In the genomic region with DNA sequence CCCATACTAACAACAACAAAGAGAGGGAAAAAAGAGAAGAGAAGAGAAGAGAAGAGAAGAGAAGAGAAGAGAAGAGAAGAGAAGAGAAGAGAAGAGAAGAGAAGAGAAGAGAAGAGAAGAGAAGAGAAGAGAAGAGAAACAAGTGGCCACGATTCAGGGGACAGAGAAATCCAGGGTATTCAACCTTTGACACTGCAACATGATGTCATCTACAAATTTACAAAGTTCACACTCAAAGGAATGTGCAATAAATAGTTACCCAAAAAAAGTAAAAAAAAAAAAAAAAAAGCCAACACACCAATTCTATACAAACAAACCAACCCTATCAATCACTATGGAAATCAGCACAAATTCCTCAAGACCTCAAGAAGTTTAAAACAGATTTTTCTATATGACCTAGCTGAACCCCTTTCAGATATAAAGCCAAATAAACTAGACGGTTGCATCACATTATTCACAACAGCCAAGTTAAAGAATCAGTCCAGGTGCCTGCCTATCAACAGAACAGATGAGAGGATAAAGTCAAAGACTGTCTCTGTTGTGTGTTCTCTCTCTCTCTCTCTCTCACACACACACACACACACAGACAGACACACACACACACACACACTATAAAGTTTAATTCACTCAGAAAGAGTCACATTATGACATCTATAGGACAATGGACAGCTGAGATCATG, we compare ENCODE assay signal across 23 mouse cellular contexts.
DNase-seq lines count a peak whose midpoint lies in the region; ATAC-seq and TF ChIP-seq lines count a peak whose summit lies in the region.
"Had no signal": no experiment of that assay in that cellular context is flagged by ENCODE, and none has a peak within 500 bp of the region (broad histone marks: within the 10 kb centered on the region; RNA-seq: fewer than 3 reads in every experiment).

No protein-coding gene starts in this region.

- no peak for DNase-seq in liver
- DNase-seq in NIH3T3 (ENCODE audit: low read depth): peak; percentile 35
- DNase-seq in retina, postnatal 1 day: no peak
- DNase-seq: adrenal gland, adult 8-10 months; adrenal gland, postnatal 14 days; adrenal gland, postnatal 36 days; cerebellum, adult 11-12 months; cerebellum, adult 2 months; cerebellum, adult 9-10 months; cerebellum, postnatal 10 days; cerebellum, postnatal 25 days; embryo, embryonic 11 days had no signal

- H3K4me3 ChIP-seq in liver, embryonic 16.5 days (ENCODE audit: low read depth, low read length): no peak overlapping the region
- no peak overlapping the region for H3K4me3 ChIP-seq in cortical plate, adult 2 months (ENCODE audit: insufficient read depth, low read length)
- H3K4me3 ChIP-seq: embryonic facial prominence, embryonic 13.5 days; embryonic facial prominence, embryonic 15.5 days; erythroblast, embryonic 14.5 days; forebrain, embryonic 10.5 days; forebrain, embryonic 12.5 days had no signal

- H3K9ac ChIP-seq in liver, embryonic 16.5 days (ENCODE audit: low read depth, low read length): no peak overlapping the region
- H3K9ac ChIP-seq: embryonic facial prominence, embryonic 13.5 days; embryonic facial prominence, embryonic 15.5 days; forebrain, embryonic 12.5 days had no signal

- peak overlapping the region; percentile 60; the same call in 1 of the 2 replicates for H3K27ac ChIP-seq in liver, embryonic 16.5 days (ENCODE audit: low read length)
- H3K27ac ChIP-seq in cortical plate, adult 2 months (ENCODE audit: insufficient read depth, low read length): 0 out of 2 replicates have a peak overlapping the region, but pooled peaks have one; percentile 46
- H3K27ac ChIP-seq: embryonic facial prominence, embryonic 13.5 days; embryonic facial prominence, embryonic 15.5 days; forebrain, embryonic 10.5 days; forebrain, embryonic 12.5 days had no signal

- H3K9me3 ChIP-seq in liver, embryonic 16.5 days (replicated peaks; ENCODE audit: control insufficient read depth, low read length): no peaks in the 10 kb centered on the region
- H3K9me3 ChIP-seq: embryonic facial prominence, embryonic 13.5 days; embryonic facial prominence, embryonic 15.5 days; forebrain, embryonic 10.5 days; forebrain, embryonic 12.5 days had no signal

- no peak for TF ChIP-seq POLR2A in cortical plate, adult 2 months (IDR thresholded peaks at IDR 0.05; ENCODE audit: extremely low read depth, insufficient read depth, low read length)

- 0 out of 2 replicates have a peak, but pooled peaks have one; percentile 22 for ATAC-seq in liver, embryonic 16.5 days (ENCODE audit: low read depth)
- ATAC-seq: activated CD4-positive, CD25-positive, alpha-beta regulatory T cell, adult 4 months; forebrain, embryonic 14.5 days; forebrain, embryonic 16.5 days; Patski had no signal

- H3K4me1 ChIP-seq in liver, embryonic 16.5 days (ENCODE audit: control insufficient read depth, low read depth, low read length): no peaks in the 10 kb centered on the region
- H3K4me1 ChIP-seq in cortical plate, adult 2 months (ENCODE audit: control insufficient read depth, insufficient read depth, low read length): no peaks in the 10 kb centered on the region
- H3K4me1 ChIP-seq: embryonic facial prominence, embryonic 13.5 days; embryonic facial prominence, embryonic 15.5 days; forebrain, embryonic 10.5 days; forebrain, embryonic 12.5 days had no signal

- WGBS in liver, embryonic 16.5 days (ENCODE audit: insufficient replicate concordance): 38% methylated on average over 2 of the region's 2 CpGs

- no peak overlapping the region for H3K4me2 ChIP-seq in liver, embryonic 16.5 days (ENCODE audit: low read depth, low read length)
- H3K4me2 ChIP-seq: embryonic facial prominence, embryonic 13.5 days; embryonic facial prominence, embryonic 15.5 days; forebrain, embryonic 12.5 days had no signal

- TF ChIP-seq CTCF in cortical plate, adult 2 months (IDR thresholded peaks at IDR 0.05; ENCODE audit: extremely low read depth, insufficient read depth, low read length): no peak

- no peaks in the 10 kb centered on the region for H3K27me3 ChIP-seq in liver, embryonic 16.5 days (ENCODE audit: control insufficient read depth, insufficient read depth, low read depth, low read length)
- H3K27me3 ChIP-seq: embryonic facial prominence, embryonic 13.5 days; embryonic facial prominence, embryonic 15.5 days; forebrain, embryonic 12.5 days; Patski had no signal

- H3K36me3 ChIP-seq in liver, embryonic 16.5 days (ENCODE audit: control insufficient read depth, insufficient read depth): no peaks in the 10 kb centered on the region
